Mouse (Mus musculus) neutrophil, adult 5-6 weeks (primary cell): ENCODE data around the gene Rassf3. TPM values are rescaled to one million over a fixed set of nuclear protein-coding genes. Genes with fewer than 3 reads are reported as not detected.

Experiments used
- ATAC-seq: fragments of 151-379, 151-347 bp; 2 replicates; pipeline ENCODE4 v1.8.0; 2017; ENCODE audit warnings: mild to moderate bottlenecking, moderate TSS enrichment; ENCODE audit not compliant: insufficient number of reproducible peaks, poor library complexity, low FRiP score, severe bottlenecking; ENCODE audit errors: extremely low read depth
- total RNA-seq: library from RNA; stranded (forward); fragments of 200-1000 nt; gene quantifications from 2 replicates; pipeline ENCODE4 v1.2.3, GENCODE M21; 2017

The Rassf3 gene
- total RNA-seq, 1 experiment from 2014 or later: 189 TPM

DNA sequence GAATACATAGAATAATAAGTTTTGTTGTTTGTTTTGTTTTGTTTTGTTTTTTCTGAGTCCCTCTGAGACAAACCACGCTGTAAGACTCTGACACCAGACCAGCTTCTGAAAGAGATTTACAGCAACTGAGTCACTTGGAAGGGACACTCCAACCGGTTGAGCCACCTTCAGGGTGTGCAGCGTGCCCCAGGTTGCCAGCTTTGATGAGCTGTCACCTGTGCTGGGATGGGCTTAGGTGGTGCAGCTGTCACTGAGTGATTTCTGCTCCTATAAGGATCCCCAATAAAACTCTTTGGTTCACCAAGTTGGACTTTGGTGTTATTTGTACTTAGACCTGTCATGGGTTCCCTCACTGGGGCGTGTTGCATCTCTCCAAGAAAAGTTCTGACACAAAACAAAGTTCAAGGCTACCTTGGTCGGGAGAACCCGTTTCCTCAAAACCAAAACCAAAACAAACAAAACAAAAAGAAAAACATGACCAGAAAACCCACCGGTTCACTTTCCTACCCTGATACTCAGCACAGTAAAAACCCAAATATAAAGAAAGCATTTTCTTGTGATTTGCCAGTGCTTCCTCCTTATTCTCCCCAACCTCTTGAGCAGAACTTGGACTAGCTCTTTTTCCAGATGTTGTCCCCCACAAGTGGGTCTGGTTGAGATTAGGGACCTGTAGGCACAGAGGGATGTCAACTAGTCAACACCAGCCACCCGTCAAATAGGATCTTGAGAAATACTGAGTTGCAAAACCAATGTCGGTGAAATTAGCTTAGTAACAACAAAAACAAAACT is 17.4 kb upstream of the Rassf3 start:
- no peak for ATAC-seq

GRCm38 (mm10) chr10:121492608-121493315 is 16.6 kb upstream of the Rassf3 start:
- ATAC-seq: no peak

DNA sequence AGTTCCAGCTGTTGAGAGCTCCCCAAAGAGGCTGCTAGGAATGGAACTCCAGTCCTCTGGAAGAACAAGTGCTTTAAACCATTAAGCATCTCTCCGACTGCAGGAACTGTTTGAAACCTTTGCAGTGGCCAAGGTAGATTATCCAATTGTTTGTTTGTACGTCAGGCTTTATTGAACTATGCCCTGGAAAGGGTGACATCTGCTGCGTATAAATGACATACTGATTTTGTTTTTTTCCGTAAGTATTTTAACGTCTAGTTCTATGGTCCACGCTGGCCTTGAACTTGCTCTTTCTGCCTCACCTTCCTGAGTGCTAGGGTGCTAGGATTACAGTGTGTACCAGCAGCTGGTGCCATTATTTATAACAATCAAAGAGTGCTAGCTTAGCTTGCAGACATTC is 13.8 kb upstream of the Rassf3 start:
- no peak for ATAC-seq

DNA sequence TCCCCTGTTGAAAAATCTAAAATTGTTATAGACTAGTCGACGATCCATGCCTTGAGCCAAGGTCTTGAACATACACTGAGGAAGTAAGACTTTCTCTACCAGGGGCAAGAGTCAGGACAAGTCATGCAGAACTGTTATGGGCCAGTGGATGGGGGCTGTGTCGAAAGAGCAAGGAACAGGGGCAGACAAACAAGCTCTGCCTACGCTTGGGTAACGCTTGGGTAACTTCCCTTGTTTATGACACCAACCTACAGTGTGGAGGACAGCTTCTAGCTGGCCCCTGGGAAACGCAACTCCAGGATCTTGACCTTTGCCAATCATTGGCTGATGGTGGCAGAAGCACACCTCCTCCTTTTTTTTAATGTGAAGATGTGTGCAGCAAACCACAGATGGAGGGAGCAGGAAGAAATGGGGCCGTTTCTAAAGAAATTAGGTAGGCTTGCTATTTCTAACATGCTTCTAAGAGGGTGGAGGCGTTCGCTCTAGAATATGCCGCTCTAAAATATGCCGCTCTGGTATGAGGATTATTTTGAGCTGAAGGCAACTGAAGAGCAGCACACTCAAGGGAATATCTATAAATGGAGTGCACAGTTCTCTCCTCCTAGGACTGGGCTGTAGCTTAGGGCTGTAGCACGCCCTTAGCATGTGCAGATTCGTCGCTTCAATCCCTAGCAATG is 12.6 kb upstream of the Rassf3 start:
- peak; percentile 98 for ATAC-seq

GRCm38 (mm10) chr10:121487716-121488115 is 11.6 kb upstream of the Rassf3 start:
- no peak for ATAC-seq

- ATAC-seq: no peak
Observed at GRCm38 (mm10) chr10:121486350-121486749, 10.2 kb upstream of the Rassf3 start.

- ATAC-seq: no peak
Observed at GRCm38 (mm10) chr10:121483364-121483763, 7.2 kb upstream of the Rassf3 start.

- ATAC-seq: no peak
Observed at GRCm38 (mm10) chr10:121481141-121481540, 5.0 kb upstream of the Rassf3 start.

DNA sequence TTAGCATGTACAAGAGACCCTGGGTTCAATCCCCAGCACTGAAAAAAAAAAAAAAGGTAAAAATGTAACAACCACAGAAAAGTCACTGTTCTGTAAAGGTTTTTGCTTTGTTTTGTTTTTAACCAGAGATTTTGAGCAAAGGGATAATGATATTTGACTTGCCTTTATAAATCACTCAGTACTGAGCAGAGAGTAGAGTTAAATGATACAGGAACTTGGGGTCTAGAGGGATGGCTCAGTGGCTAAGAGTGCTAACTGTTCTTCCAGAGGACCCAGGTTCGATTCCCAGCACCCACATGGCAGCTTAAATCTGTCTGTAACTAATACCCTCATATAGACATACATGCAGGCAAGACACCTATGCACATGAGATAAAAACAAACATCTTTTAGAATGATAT is 3.8 kb upstream of the Rassf3 start:
- ATAC-seq: no peak

DNA sequence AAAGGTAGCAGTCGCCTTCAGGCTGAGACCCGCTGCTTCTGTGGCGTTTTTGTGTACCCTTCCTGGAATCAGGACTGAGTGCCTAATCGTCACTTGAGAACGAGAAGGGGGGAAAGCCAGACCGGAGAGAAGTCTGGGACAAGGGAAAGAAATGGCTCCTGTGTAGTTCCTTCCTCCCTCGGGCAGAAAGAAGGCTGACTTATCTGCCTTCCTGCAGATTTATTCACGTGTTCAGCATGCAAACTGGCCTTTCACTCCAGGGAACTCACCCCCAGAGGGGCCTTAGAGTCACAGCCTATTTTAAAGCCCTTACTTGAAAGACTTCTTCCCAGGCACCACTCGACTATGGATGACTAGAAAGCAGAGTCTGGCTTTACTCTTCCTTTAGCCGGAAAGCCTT is 1.3 kb upstream of the Rassf3 start:
- ATAC-seq: no peak

- no peak for ATAC-seq
Observed at GRCm38 (mm10) chr10:121476968-121477337, 806 bp upstream of the Rassf3 start.

GRCm38 (mm10) chr10:121475672-121476146 is 438 bp downstream of the Rassf3 start:
- ATAC-seq: peak; percentile 3; the same call in 1 of the 2 replicates

DNA sequence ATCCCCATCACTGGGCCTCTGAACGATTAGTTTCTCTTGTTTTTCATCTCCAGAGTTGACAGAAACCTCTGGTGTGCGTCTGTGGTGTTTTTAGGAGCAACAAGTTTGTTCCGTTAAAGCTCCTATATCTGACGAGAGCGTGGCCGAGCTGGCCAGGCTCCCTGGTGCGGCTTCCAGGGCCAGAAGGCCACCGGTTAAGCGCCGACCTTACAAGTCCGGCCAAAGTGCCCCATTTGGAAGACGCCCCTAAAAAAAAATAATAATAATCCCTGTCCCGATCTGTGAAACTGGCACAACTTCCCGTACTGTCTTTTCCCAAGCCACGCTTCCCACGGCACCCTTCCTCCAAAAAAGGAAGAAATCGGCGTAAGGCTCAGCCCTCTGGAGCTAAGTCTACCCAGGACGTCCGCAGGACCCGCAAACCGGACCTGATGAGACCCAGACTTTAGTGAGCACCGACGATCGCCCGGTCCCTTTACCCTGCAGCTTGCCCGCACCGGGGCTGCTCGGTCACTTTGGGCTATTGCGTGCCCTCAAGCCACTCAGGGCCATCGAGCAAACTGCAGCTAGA is 961 bp downstream of the Rassf3 start:
- ATAC-seq: no peak

DNA sequence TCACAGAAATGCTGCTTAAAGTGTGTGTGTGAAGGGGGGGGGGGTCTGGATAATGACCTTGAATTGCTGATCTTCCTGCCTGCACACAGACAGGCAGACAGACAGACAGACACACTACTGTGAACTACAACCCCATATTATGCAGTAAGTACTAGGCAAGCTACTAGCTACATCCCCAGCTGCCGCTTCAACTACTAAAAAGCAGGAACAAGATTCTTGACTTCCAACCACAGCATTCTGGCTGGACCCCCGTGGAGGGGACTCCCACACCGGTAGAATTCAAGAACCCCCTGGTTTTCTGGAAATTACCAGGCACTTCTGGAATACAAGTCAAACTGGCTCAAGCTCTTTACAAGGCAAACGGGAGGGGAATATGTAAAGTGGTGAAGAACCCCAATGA is 1.9 kb downstream of the Rassf3 start:
- no peak for ATAC-seq

GRCm38 (mm10) chr10:121473723-121474215 is 2.4 kb downstream of the Rassf3 start:
- ATAC-seq: peak; percentile 69

DNA sequence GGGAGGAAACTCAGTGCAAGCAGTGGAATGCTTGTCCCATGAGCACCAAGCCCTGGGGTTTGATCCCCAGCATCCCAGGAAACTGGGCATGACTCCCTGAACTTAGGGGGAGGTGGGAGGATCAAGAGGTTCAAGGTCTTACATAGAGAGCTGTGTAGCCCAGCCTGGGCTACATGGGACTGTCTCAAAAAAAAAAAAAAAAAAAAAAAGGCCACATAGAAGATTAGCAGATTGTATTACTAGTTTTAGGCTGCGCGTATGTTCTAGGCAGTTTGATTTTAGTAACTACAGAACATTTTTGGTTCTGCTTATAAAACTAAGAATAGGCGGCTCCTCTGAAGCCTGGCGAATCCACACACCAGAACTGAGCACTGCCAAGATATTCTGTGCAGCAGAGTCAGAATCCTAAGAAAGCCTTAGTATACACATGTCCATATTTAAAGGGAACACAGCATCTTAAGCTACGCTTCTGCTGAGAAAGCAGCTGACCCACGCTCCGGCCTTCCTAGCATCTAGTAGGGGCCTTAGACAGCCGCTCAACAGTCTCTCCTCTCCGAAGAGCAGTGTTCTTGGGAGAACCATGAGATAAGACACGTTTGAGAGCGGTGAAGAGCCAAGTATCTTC is 3.4 kb downstream of the Rassf3 start:
- no peak for ATAC-seq

- no peak for ATAC-seq
Observed at GRCm38 (mm10) chr10:121471570-121472197, 4.5 kb downstream of the Rassf3 start.

DNA sequence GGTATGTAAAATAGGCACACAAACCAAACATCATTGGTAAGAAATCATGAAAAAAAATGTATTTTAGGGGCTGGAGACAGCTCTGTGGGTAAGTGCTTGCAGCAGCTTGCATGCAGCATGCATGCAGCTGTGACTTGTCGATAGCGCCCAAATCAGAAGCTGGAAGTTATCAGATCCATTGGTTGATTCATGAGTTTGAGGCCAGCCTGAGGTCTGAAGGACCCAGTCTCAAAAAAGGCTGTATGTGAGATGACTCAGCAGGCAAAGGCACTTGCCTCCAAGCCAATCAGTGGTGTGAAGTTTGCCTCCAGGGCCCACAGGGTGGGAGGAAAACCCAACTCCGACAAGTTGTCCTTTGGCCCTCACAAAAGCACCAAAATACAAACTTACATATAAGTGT is 6.5 kb downstream of the Rassf3 start:
- no peak for ATAC-seq
